Mouse (Mus musculus) forebrain, embryonic 15.5 days (tissue): Measurements from ENCODE around the gene Rpia. TPM values are rescaled to one million over a fixed set of nuclear protein-coding genes. Genes with fewer than 3 reads are reported as not detected.
A peak's percentile ranks its signal among the peaks of the same experiment; 100 is the strongest.

Experiments
- ATAC-seq: fragments of 200-750 bp; cut with Nextera tagmentation; replicated peaks from 2 replicates; pipeline ENCODE4 v1.8.0; 2017; ENCODE audit warnings: mild to moderate bottlenecking, moderate TSS enrichment, moderate library complexity
- H3K27ac ChIP-seq: fragments of 300-500 bp; sonication (generic); replicated peaks from 2 replicates; pipeline ENCODE4 v1.5.1; 2015; ENCODE audit warnings: mild to moderate bottlenecking, inconsistent platforms
- H3K27me3 ChIP-seq: fragments of 300-500 bp; sonication (generic); 2 replicates; pipeline ENCODE4 v1.6.1; 2015; ENCODE audit warnings: inconsistent platforms
- H3K36me3 ChIP-seq: fragments of 300-500 bp; sonication (generic); 2 replicates; pipeline ENCODE4 v1.6.1; 2015; ENCODE audit warnings: mild to moderate bottlenecking, inconsistent platforms
- H3K4me1 ChIP-seq: fragments of 300-500 bp; sonication (generic); 2 replicates; pipeline ENCODE4 v1.6.1; 2015; ENCODE audit warnings: inconsistent platforms
- H3K4me2 ChIP-seq: fragments of 300-500 bp; sonication (generic); replicated peaks from 2 replicates; pipeline ENCODE4 v1.6.1; 2015; ENCODE audit warnings: mild to moderate bottlenecking, inconsistent platforms
- H3K4me3 ChIP-seq: fragments of 300-500 bp; sonication (generic); 2 replicates; pipeline ENCODE4 v1.5.1; 2015; ENCODE audit warnings: mild to moderate bottlenecking, inconsistent platforms
- H3K9ac ChIP-seq: fragments of 300-500 bp; sonication (generic); replicated peaks from 2 replicates; pipeline ENCODE4 v1.6.1; 2015; ENCODE audit warnings: mild to moderate bottlenecking, inconsistent platforms
- H3K9me3 ChIP-seq: fragments of 300-500 bp; sonication (generic); 2 replicates; pipeline ENCODE4 v1.6.1; 2016; ENCODE audit warnings: inconsistent platforms
- WGBS: fragments of 180-500 bp; shearing (Covaris S2); methylation state at CpG from one replicate; pipeline ENCODE4 v1.1.7; 2015; ENCODE audit warnings: mixed read lengths; 5-methylcytosine and 5-hydroxymethylcytosine counted together
- polyA plus RNA-seq: library from polyadenylated mRNA; unstranded; fragments of >200 nt; fragmentation: Nextera tagmentation; extraction: Ambion mirVana; gene quantifications from 2 replicates; pipeline ENCODE4 v1.2.1, GENCODE M21; 2015

The Rpia gene
- polyA plus RNA-seq, 1 experiment from 2014 or later = 3.4 TPM

GRCm38 (mm10) chr6:70815471-70815870 lies 23.4 kb upstream of the Rpia start:
- Histone ChIP-seq H3K4me2 (no peak overlapping the region), H3K27ac (no peak overlapping the region), H3K9me3 (no peaks in the 10 kb centered on the region), H3K36me3 (no peaks in the 10 kb centered on the region), H3K4me1 (no peaks in the 10 kb centered on the region), H3K9ac (no peak overlapping the region), H3K27me3 (no peaks in the 10 kb centered on the region), H3K4me3 (no peak overlapping the region)
- ATAC-seq = no peak
- WGBS = 85% methylated on average over 8 of the region's 8 CpGs

DNA sequence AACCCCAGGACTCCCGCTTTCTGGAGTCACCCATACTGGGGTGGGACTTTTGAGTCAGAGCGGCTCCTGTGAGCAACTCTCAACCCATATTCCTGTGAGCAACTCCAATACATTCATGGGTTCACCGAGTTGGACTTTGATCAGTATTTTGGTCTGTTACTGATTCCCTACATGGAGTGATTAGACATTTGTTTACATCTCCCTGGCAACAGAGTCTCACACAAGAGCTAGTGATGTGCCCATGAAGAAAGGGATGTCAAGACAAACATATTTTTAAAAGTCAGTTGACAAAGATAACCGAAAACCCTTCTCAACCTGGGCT lies 22.6 kb upstream of the Rpia start:
- Histone ChIP-seq H3K4me3 (no peak overlapping the region), H3K4me1 (no peaks in the 10 kb centered on the region), H3K9me3 (no peaks in the 10 kb centered on the region), H3K27me3 (no peaks in the 10 kb centered on the region), H3K4me2 (no peak overlapping the region), H3K36me3 (no peaks in the 10 kb centered on the region), H3K9ac (no peak overlapping the region), H3K27ac (no peak overlapping the region)
- WGBS = 88% methylated on average over 4 of the region's 4 CpGs
- ATAC-seq = no peak

- Histone ChIP-seq H3K9me3 (no peaks in the 10 kb centered on the region), H3K4me2 (no peak overlapping the region), H3K36me3 (no peaks in the 10 kb centered on the region), H3K4me1 (no peaks in the 10 kb centered on the region), H3K4me3 (no peak overlapping the region), H3K9ac (no peak overlapping the region), H3K27ac (no peak overlapping the region), H3K27me3 (no peaks in the 10 kb centered on the region)
- no peak for ATAC-seq
- WGBS = 86% methylated on average over 18 of the region's 18 CpGs
These were observed 22.0 kb upstream of the Rpia start for GRCm38 (mm10) chr6:70813921-70814628.

GRCm38 (mm10) chr6:70812526-70812895 lies 20.5 kb upstream of the Rpia start:
- Histone ChIP-seq H3K4me1 (no peaks in the 10 kb centered on the region), H3K9me3 (no peaks in the 10 kb centered on the region), H3K4me3 (no peak overlapping the region), H3K9ac (no peak overlapping the region), H3K27ac (no peak overlapping the region), H3K27me3 (no peaks in the 10 kb centered on the region), H3K36me3 (no peaks in the 10 kb centered on the region), H3K4me2 (no peak overlapping the region)
- 43% methylated on average over 4 of the region's 4 CpGs for WGBS
- no peak for ATAC-seq

GRCm38 (mm10) chr6:70811557-70812525 lies 19.8 kb upstream of the Rpia start:
- Histone ChIP-seq H3K36me3 (no peaks in the 10 kb centered on the region), H3K27me3 (no peaks in the 10 kb centered on the region), H3K4me2 (no peak overlapping the region), H3K9ac (no peak overlapping the region), H3K9me3 (no peaks in the 10 kb centered on the region), H3K4me1 (no peaks in the 10 kb centered on the region), H3K27ac (no peak overlapping the region), H3K4me3 (no peak overlapping the region)
- WGBS = 21% methylated on average over 6 of the region's 6 CpGs
- no peak for ATAC-seq

DNA sequence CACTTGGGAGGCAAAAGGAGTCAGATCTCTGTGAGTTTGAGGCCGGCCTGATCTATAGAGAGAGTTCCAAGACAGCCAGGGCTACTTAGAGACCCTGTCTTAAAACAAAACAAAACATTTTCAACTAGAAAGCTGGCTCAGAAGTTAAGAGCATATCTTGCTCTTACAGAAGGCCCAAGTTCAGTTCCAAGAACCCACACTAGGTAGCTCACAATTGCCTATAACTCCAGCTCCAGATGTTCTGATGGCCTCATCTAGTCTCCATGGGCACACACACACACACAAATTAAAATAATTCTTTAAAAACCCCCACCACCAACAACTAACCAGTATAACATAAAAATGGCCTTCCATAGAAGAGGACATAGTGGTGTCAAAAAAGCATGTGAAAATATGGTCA lies 18.5 kb upstream of the Rpia start:
- no peak overlapping the region for H3K9ac ChIP-seq
- no peak overlapping the region for H3K4me3 ChIP-seq
- H3K4me2 ChIP-seq = no peak overlapping the region
- no peaks in the 10 kb centered on the region for H3K9me3 ChIP-seq
- 77% methylated on average over 1 of the region's 1 CpGs for WGBS
- no peaks in the 10 kb centered on the region for H3K27me3 ChIP-seq
- H3K36me3 ChIP-seq = no peaks in the 10 kb centered on the region
- no peak for ATAC-seq
- H3K4me1 ChIP-seq = peaks cover 7% of the 10 kb centered on the region
- H3K27ac ChIP-seq = no peak overlapping the region

DNA sequence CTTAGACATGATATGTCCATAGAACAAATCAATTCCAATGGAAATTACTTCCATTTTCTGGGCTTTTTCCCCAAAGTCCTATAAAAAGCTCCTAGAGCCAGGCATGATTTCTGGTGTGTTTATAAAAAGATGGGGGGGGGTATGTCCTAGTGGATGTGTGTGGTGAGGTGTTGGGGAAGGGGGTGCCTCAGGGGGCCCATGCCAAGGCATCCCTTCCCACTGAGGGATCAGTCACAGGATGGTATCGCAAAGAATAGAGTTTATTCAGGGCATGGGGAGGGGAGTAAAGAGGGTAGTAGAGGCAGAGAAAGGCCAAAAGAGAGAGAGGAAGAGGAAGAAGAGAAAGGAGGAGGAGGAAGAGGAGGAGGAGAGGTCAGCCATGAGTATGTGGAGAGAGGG lies 14.5 kb upstream of the Rpia start:
- H3K4me3 ChIP-seq = no peak overlapping the region
- no peak overlapping the region for H3K4me2 ChIP-seq
- H3K9me3 ChIP-seq = no peaks in the 10 kb centered on the region
- no peak overlapping the region for H3K27ac ChIP-seq
- H3K27me3 ChIP-seq = no peaks in the 10 kb centered on the region
- no peaks in the 10 kb centered on the region for H3K36me3 ChIP-seq
- H3K4me1 ChIP-seq = peaks cover 7% of the 10 kb centered on the region
- H3K9ac ChIP-seq = no peak overlapping the region
- ATAC-seq = no peak; the same call in 1 of the 2 replicates
- 42% methylated on average over 1 of the region's 1 CpGs for WGBS

- no peaks in the 10 kb centered on the region for H3K36me3 ChIP-seq
- WGBS = 9% methylated on average over 13 of the region's 13 CpGs
- H3K4me3 ChIP-seq = no peak overlapping the region
- 0 out of 2 replicates have a peak overlapping the region, but pooled peaks have one; percentile 8 for H3K9ac ChIP-seq
- H3K4me2 ChIP-seq = peak overlapping the region; percentile 20
- no peaks in the 10 kb centered on the region for H3K9me3 ChIP-seq
- ATAC-seq = peak; percentile 66
- H3K27me3 ChIP-seq = no peaks in the 10 kb centered on the region
- H3K27ac ChIP-seq = no peak overlapping the region
- H3K4me1 ChIP-seq = peaks cover 7% of the 10 kb centered on the region
These were observed 13.9 kb upstream of the Rpia start for GRCm38 (mm10) chr6:70805820-70806513.

DNA sequence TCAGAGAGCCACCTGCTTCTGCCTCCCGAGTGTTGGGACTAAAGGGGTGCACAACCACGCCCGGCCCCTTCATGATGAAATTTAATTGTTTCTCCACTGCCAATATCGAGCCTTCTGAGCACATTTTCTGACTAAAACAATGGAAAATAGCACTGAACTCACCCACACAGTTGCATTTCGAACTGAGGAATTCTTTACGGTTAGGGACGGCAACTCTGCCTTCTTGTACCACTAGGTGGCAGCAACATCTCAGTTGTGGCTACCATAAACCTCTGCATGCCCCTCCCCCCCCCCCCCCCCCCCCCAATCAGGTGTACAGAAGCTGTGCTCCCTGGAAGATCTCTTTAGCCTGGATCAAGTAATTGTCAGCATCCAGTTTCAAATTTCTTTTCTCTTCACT lies 13.2 kb upstream of the Rpia start:
- no peak overlapping the region for H3K4me3 ChIP-seq
- H3K9me3 ChIP-seq = no peaks in the 10 kb centered on the region
- peak overlapping the region; percentile 29; the same call in 1 of the 2 replicates for H3K4me2 ChIP-seq
- no peaks in the 10 kb centered on the region for H3K27me3 ChIP-seq
- H3K4me1 ChIP-seq = peaks cover 7% of the 10 kb centered on the region
- H3K9ac ChIP-seq = no peak overlapping the region
- H3K36me3 ChIP-seq = no peaks in the 10 kb centered on the region
- peak; percentile 58 for ATAC-seq
- no peak overlapping the region; the same call in 1 of the 2 replicates for H3K27ac ChIP-seq
- 10% methylated on average over 7 of the region's 7 CpGs for WGBS

DNA sequence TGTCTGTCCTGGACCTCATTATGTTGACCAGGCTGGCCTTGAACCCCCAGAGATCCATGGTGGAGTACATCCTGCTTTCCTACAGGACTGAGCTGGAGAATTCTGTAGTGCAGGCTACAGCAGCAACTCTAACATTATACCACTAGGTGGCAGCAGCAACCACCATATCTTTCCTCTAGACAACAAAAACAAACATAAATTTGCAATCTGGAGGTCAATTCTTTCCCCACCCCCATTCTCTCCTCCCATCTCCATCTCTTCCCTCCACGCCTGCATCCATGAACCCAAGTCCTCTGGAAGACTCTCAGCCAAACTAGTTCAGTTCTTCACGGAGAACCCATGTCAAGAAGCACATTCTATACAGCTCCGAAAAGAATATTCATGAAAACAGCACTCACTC lies 12.6 kb upstream of the Rpia start:
- Histone ChIP-seq H3K27me3 (no peaks in the 10 kb centered on the region), H3K4me2 (no peak overlapping the region), H3K4me3 (no peak overlapping the region), H3K9ac (no peak overlapping the region), H3K9me3 (no peaks in the 10 kb centered on the region), H3K27ac (no peak overlapping the region; the same call in 1 of the 2 replicates), H3K36me3 (no peaks in the 10 kb centered on the region), H3K4me1 (peaks cover 7% of the 10 kb centered on the region)
- WGBS = 25% methylated on average over 3 of the region's 3 CpGs
- peak; percentile 51 for ATAC-seq

- H3K4me2 ChIP-seq = no peak overlapping the region
- ATAC-seq = peak; percentile 69
- WGBS = 22% methylated on average over 9 of the region's 9 CpGs
These were observed 5.7 kb upstream of the Rpia start for GRCm38 (mm10) chr6:70797581-70798251.

More at GRCm38 (mm10) chr6:70797581-70798251, 5.7 kb upstream of the Rpia start:
- Histone ChIP-seq H3K4me1 (peaks cover 2% of the 10 kb centered on the region; the same call in 1 of the 2 replicates), H3K27me3 (no peaks in the 10 kb centered on the region), H3K27ac (no peak overlapping the region), H3K9me3 (no peaks in the 10 kb centered on the region), H3K9ac (no peak overlapping the region), H3K36me3 (no peaks in the 10 kb centered on the region), H3K4me3 (no peak overlapping the region)
